Mouse (Mus musculus) NIH3T3 (cell line): ENCODE measurements at regions not wholly inside any gene's neighbourhood (a gene's known extent, or its start where the extent isn't known, plus 50 kb on each side); places are given as distances from the start of the nearest gene placed in this dataset.
"Not testable (repeated sequence)": the region's sequence is repeated elsewhere in the genome, so short reads cannot be mapped to it uniquely, and the experiment has no call there.

Experiments
- DNase-seq: peaks from one replicate; pipeline ENCODE4 v3.0.0-alpha.2; 2012; ENCODE audit warnings: low read depth

GRCm38 (mm10) chr12:46398875-46399652 lies 419.7 kb downstream of the Nova1 start:
- DNase-seq = no peak

GRCm38 (mm10) chr12:46395245-46395644 lies 423.5 kb downstream of the Nova1 start:
- no peak for DNase-seq

GRCm38 (mm10) chr12:46393769-46394168 lies 425.0 kb downstream of the Nova1 start:
- no peak for DNase-seq

GRCm38 (mm10) chr12:46378914-46379313 lies 439.8 kb downstream of the Nova1 start:
- DNase-seq = no peak

GRCm38 (mm10) chr12:46371747-46372146 lies 447.0 kb downstream of the Nova1 start:
- DNase-seq = no peak

- DNase-seq = no peak
These were observed 485.4 kb downstream of the Nova1 start for GRCm38 (mm10) chr12:46333376-46333775.

- no peak for DNase-seq
These were observed 490.9 kb downstream of the Nova1 start for GRCm38 (mm10) chr12:46327865-46328264.

GRCm38 (mm10) chr12:46323276-46323675 lies 495.5 kb downstream of the Nova1 start:
- DNase-seq = no peak

GRCm38 (mm10) chr12:46303136-46303797 lies 515.5 kb downstream of the Nova1 start:
- DNase-seq = no peak

- no peak for DNase-seq
These were observed 519.8 kb downstream of the Nova1 start for GRCm38 (mm10) chr12:46298926-46299325.

- no peak for DNase-seq
These were observed 534.2 kb downstream of the Nova1 start for GRCm38 (mm10) chr12:46284519-46284918.

- DNase-seq = no peak
These were observed 570.2 kb downstream of the Nova1 start for GRCm38 (mm10) chr12:46248402-46249018.

GRCm38 (mm10) chr12:46244925-46245324 lies 573.8 kb downstream of the Nova1 start:
- no peak for DNase-seq

GRCm38 (mm10) chr12:46232359-46232758 lies 586.4 kb downstream of the Nova1 start:
- no peak for DNase-seq

GRCm38 (mm10) chr12:46215328-46215727 lies 603.4 kb downstream of the Nova1 start:
- not testable (repeated sequence) for DNase-seq

GRCm38 (mm10) chr12:46199076-46199475 lies 619.7 kb downstream of the Nova1 start:
- no peak for DNase-seq

GRCm38 (mm10) chr12:46197482-46198101 lies 621.1 kb downstream of the Nova1 start:
- no peak for DNase-seq

GRCm38 (mm10) chr12:46194173-46194572 lies 624.6 kb downstream of the Nova1 start:
- DNase-seq = no peak
